12 mouse cellular contexts compared by ENCODE assay signal in the genomic region with DNA sequence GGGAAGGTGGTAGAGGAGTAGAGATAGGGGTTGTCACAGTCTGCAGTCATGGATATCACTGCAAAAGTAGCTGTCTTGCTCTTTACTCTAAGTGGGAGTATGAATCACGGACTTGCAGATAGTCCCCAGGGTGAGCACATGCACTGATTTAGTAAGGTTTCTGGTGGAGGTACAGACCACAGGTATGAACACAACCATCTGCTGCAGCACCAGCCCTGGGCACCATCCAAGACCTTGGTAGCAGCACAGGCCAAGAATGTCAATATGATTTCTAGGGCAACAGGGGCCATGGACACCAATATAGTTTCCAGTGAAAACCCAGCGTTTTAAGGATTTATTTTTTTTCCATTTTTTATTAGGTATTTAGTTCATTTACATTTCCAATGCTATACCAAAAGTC.
"Had no signal": no experiment of that assay in that cellular context is flagged by ENCODE, and none has a peak within 500 bp of the region (broad histone marks: within the 10 kb centered on the region; RNA-seq: fewer than 3 reads in every experiment).

No protein-coding gene starts in this region.

- H3K27me3 ChIP-seq: kidney, embryonic 15.5 days; limb, embryonic 15.5 days; liver, embryonic 13.5 days; lung, embryonic 15.5 days; midbrain, embryonic 13.5 days had no signal

- H3K27ac ChIP-seq: kidney, embryonic 15.5 days; left cerebral cortex, adult 2 months; limb, embryonic 15.5 days; liver, embryonic 13.5 days; lung, embryonic 15.5 days; midbrain, embryonic 13.5 days had no signal

- DNase-seq: kidney, adult 2 months; kidney, postnatal 14 days; liver, embryonic 13.5 days; liver, postnatal 0 days; lung, postnatal 14 days; thymus, adult 2 months; thymus, postnatal 25 days had no signal

- H3K9me3 ChIP-seq: kidney, embryonic 15.5 days; limb, embryonic 15.5 days; liver, embryonic 13.5 days; lung, embryonic 15.5 days; midbrain, embryonic 13.5 days had no signal

- H3K36me3 ChIP-seq: kidney, embryonic 15.5 days; limb, embryonic 15.5 days; liver, embryonic 13.5 days; lung, embryonic 15.5 days; midbrain, embryonic 13.5 days had no signal

- H3K4me3 ChIP-seq: kidney, embryonic 15.5 days; left cerebral cortex, adult 2 months; limb, embryonic 15.5 days; liver, embryonic 13.5 days; lung, embryonic 15.5 days; midbrain, embryonic 13.5 days had no signal

- H3K4me1 ChIP-seq: kidney, embryonic 15.5 days; limb, embryonic 15.5 days; liver, embryonic 13.5 days; lung, embryonic 15.5 days; midbrain, embryonic 13.5 days had no signal
